Mouse (Mus musculus): ENCODE results near the gene Enpp3.

Gene Enpp3

GRCm38 (mm10) chr10:24764640-24765039, 78.0 kb downstream of the Enpp3 start:
- DNase-seq (ENCODE audit: low spot score in 2 of 2), result no peak

- DNase-seq (ENCODE audit: low spot score in 2 of 2), result no peak
Measured at GRCm38 (mm10) chr10:24763257-24763656, 79.4 kb downstream of the Enpp3 start.

GRCm38 (mm10) chr10:24758326-24758915, 84.2 kb downstream of the Enpp3 start:
- no peak for DNase-seq (ENCODE audit: low spot score in 2 of 2)

- DNase-seq (ENCODE audit: low spot score in 2 of 2), result no peak
Measured at GRCm38 (mm10) chr10:24754874-24755540, 87.6 kb downstream of the Enpp3 start.

GRCm38 (mm10) chr10:24754251-24754835, 88.3 kb downstream of the Enpp3 start:
- no peak for DNase-seq (ENCODE audit: low spot score in 2 of 2)

- no peak for DNase-seq (ENCODE audit: low spot score in 2 of 2)
Measured at GRCm38 (mm10) chr10:24753536-24754250, 88.9 kb downstream of the Enpp3 start.

- no peak for DNase-seq (ENCODE audit: low spot score in 2 of 2)
Measured at GRCm38 (mm10) chr10:24742950-24743487, 99.6 kb downstream of the Enpp3 start.

- no peak for DNase-seq (ENCODE audit: low spot score in 2 of 2)
Measured at GRCm38 (mm10) chr10:24741229-24742198, 101.1 kb downstream of the Enpp3 start.

GRCm38 (mm10) chr10:24739171-24739570, 103.5 kb downstream of the Enpp3 start:
- no peak for DNase-seq (ENCODE audit: low spot score in 2 of 2)

GRCm38 (mm10) chr10:24738456-24738855, 104.2 kb downstream of the Enpp3 start:
- DNase-seq (ENCODE audit: low spot score in 2 of 2), result no peak

GRCm38 (mm10) chr10:24735027-24735777, 107.4 kb downstream of the Enpp3 start:
- DNase-seq (ENCODE audit: low spot score in 2 of 2), result no peak

- DNase-seq (ENCODE audit: low spot score in 2 of 2), result no peak
Measured at GRCm38 (mm10) chr10:24727478-24727877, 115.1 kb downstream of the Enpp3 start.

GRCm38 (mm10) chr10:24725197-24725596, 117.4 kb downstream of the Enpp3 start:
- DNase-seq (ENCODE audit: low spot score in 2 of 2), result no peak
